In genomic region chr16:18268182-18268581, GRCm38 (mm10) we compare ENCODE assay signal across 12 mouse cellular contexts. TPM values are rescaled to one million over a fixed set of nuclear protein-coding genes. Genes with fewer than 3 reads are reported as not detected.
DNase-seq lines count a peak whose midpoint lies in the region; ATAC-seq and TF ChIP-seq lines count a peak whose summit lies in the region.
"Had no signal": no experiment of that assay in that cellular context is flagged by ENCODE, and none has a peak within 500 bp of the region (broad histone marks: within the 10 kb centered on the region; RNA-seq: fewer than 3 reads in every experiment).

No protein-coding gene starts in this region.

- H3K4me3 ChIP-seq in intestine, postnatal 0 days (ENCODE audit: low read depth, low read length): no peak overlapping the region
- no peak overlapping the region for H3K4me3 ChIP-seq in intestine, embryonic 15.5 days (replicated peaks)
- no peak overlapping the region for H3K4me3 ChIP-seq in cortical plate, adult 2 months (ENCODE audit: insufficient read depth, low read length)
- H3K4me3 ChIP-seq: embryonic facial prominence, embryonic 12.5 days; hindbrain, embryonic 15.5 days; liver, embryonic 12.5 days had no signal

- no peak overlapping the region for H3K4me2 ChIP-seq in intestine, postnatal 0 days (replicated peaks; ENCODE audit: low read depth)
- H3K4me2 ChIP-seq in intestine, embryonic 15.5 days (replicated peaks): no peak overlapping the region
- H3K4me2 ChIP-seq: embryonic facial prominence, embryonic 12.5 days; hindbrain, embryonic 15.5 days; liver, embryonic 12.5 days had no signal

- no peak for TF ChIP-seq POLR2A in cortical plate, adult 2 months (IDR thresholded peaks at IDR 0.05; ENCODE audit: extremely low read depth, insufficient read depth, low read length)

- H3K27me3 ChIP-seq in intestine, postnatal 0 days (replicated peaks; ENCODE audit: control insufficient read depth, insufficient read depth, low read length): no peaks in the 10 kb centered on the region
- H3K27me3 ChIP-seq in intestine, embryonic 15.5 days (replicated peaks): no peaks in the 10 kb centered on the region
- H3K27me3 ChIP-seq: embryonic facial prominence, embryonic 12.5 days; hindbrain, embryonic 15.5 days; liver, embryonic 12.5 days had no signal

- ATAC-seq in intestine, postnatal 0 days: no peak
- ATAC-seq in intestine, embryonic 15.5 days: no peak
- no peak for ATAC-seq in frontal cortex, adult (ENCODE audit: low TSS enrichment)
- ATAC-seq: liver, embryonic 12.5 days; midbrain, embryonic 16.5 days had no signal

- TF ChIP-seq CTCF in intestine, postnatal 0 days (IDR thresholded peaks at IDR 0.05; ENCODE audit: low read depth): peak; percentile 60
- peak; percentile 16; the same call in 1 of the 2 replicates for TF ChIP-seq CTCF in cortical plate, adult 2 months (IDR thresholded peaks at IDR 0.05; ENCODE audit: extremely low read depth, insufficient read depth, low read length)

- H3K36me3 ChIP-seq in intestine, postnatal 0 days (ENCODE audit: control insufficient read depth, insufficient read depth): peaks cover 65% of the 10 kb centered on the region
- peaks cover 40% of the 10 kb centered on the region for H3K36me3 ChIP-seq in intestine, embryonic 15.5 days

- 77% methylated on average over 5 of the region's 5 CpGs for WGBS in intestine, postnatal 0 days
- 83% methylated on average over 5 of the region's 5 CpGs for WGBS in intestine, embryonic 15.5 days

- H3K27ac ChIP-seq in intestine, postnatal 0 days (ENCODE audit: low read depth, low read length): no peak overlapping the region
- H3K27ac ChIP-seq in intestine, embryonic 15.5 days: no peak overlapping the region
- H3K27ac ChIP-seq in cortical plate, adult 2 months (ENCODE audit: insufficient read depth, low read length): no peak overlapping the region
- H3K27ac ChIP-seq: embryonic facial prominence, embryonic 12.5 days; hindbrain, embryonic 15.5 days; liver, embryonic 12.5 days had no signal

- no peaks in the 10 kb centered on the region for H3K4me1 ChIP-seq in intestine, postnatal 0 days (replicated peaks; ENCODE audit: control insufficient read depth, insufficient read depth, low read length)
- H3K4me1 ChIP-seq in intestine, embryonic 15.5 days (replicated peaks): no peaks in the 10 kb centered on the region
- H3K4me1 ChIP-seq in cortical plate, adult 2 months (ENCODE audit: control insufficient read depth, insufficient read depth, low read length): no peaks in the 10 kb centered on the region
- H3K4me1 ChIP-seq: embryonic facial prominence, embryonic 12.5 days; hindbrain, embryonic 15.5 days; liver, embryonic 12.5 days had no signal

- peak; percentile 63 for DNase-seq in 3T3-L1 (ENCODE audit: low read depth, low spot score)
- DNase-seq in A20 (ENCODE audit: low read depth, low spot score): peak; percentile 44
- no peak for DNase-seq in left cerebral cortex, adult 8-10 months (ENCODE audit: low spot score in 2 of 2)
- DNase-seq: spleen, adult 18-20 months had no signal

- no peaks in the 10 kb centered on the region for H3K9me3 ChIP-seq in intestine, postnatal 0 days (ENCODE audit: control insufficient read depth)
- no peaks in the 10 kb centered on the region for H3K9me3 ChIP-seq in intestine, embryonic 15.5 days
- H3K9me3 ChIP-seq: embryonic facial prominence, embryonic 12.5 days; hindbrain, embryonic 15.5 days; liver, embryonic 12.5 days had no signal

- H3K9ac ChIP-seq in intestine, postnatal 0 days (ENCODE audit: low read depth, low read length): no peak overlapping the region
- no peak overlapping the region for H3K9ac ChIP-seq in intestine, embryonic 15.5 days
- H3K9ac ChIP-seq: embryonic facial prominence, embryonic 12.5 days; hindbrain, embryonic 15.5 days; liver, embryonic 12.5 days had no signal

RNA-seq across cellular contexts. Expression of gene Gm49776, which starts 10.1 kb away (rescaled TPM):
- 1.2 and 1.5 TPM in 2 replicates for polyA plus RNA-seq in intestine, postnatal 0 days (2015; fragmentation: Nextera tagmentation; extraction: Ambion mirVana)
- polyA plus RNA-seq in intestine, embryonic 15.5 days (2015; fragmentation: Nextera tagmentation; extraction: Ambion mirVana): 3.3 TPM in 1 of 2 replicates, not detected in the other
- 0.36 TPM in 1 of 2 replicates, not detected in the other for polyA plus RNA-seq in cortical plate, adult 2 months (2012; rRNA removed)
- not detected for total RNA-seq in left cerebral cortex, adult 8-10 months (2022)
- polyA plus RNA-seq: liver, embryonic 12.5 days; midbrain, embryonic 16.5 days had no signal

RNA-seq across cellular contexts. Expression of gene Ranbp1, which starts 19.6 kb away (rescaled TPM):
- 229 and 231 TPM in 2 replicates for polyA plus RNA-seq in intestine, postnatal 0 days (2015; fragmentation: Nextera tagmentation; extraction: Ambion mirVana)
- polyA plus RNA-seq in intestine, embryonic 15.5 days (2015; fragmentation: Nextera tagmentation; extraction: Ambion mirVana): 535 and 668 TPM in 2 replicates
- polyA plus RNA-seq in cortical plate, adult 2 months (2012; rRNA removed): 92.3 and 95.1 TPM in 2 replicates
- total RNA-seq in left cerebral cortex, adult 8-10 months (2022): 10 to 100 TPM; 83.1 to 99.0 (median 90.9) TPM

RNA-seq across cellular contexts. Expression of gene Trmt2a, which starts 19.7 kb away (rescaled TPM):
- 26.1 and 28.7 TPM in 2 replicates for polyA plus RNA-seq in intestine, postnatal 0 days (2015; fragmentation: Nextera tagmentation; extraction: Ambion mirVana)
- 102 and 107 TPM in 2 replicates for polyA plus RNA-seq in intestine, embryonic 15.5 days (2015; fragmentation: Nextera tagmentation; extraction: Ambion mirVana)
- polyA plus RNA-seq in cortical plate, adult 2 months (2012; rRNA removed): 72.9 and 84.7 TPM in 2 replicates
- total RNA-seq in left cerebral cortex, adult 8-10 months (2022): 10 to 100 TPM; 45.5 to 57.0 (median 48.8) TPM

RNA-seq across cellular contexts. Expression of gene Dgcr8, which starts 20.9 kb away (rescaled TPM):
- polyA plus RNA-seq in intestine, postnatal 0 days (2015; fragmentation: Nextera tagmentation; extraction: Ambion mirVana): 7.1 TPM in 2 replicates
- polyA plus RNA-seq in intestine, embryonic 15.5 days (2015; fragmentation: Nextera tagmentation; extraction: Ambion mirVana): 21.4 and 24.8 TPM in 2 replicates
- 36.3 and 40.9 TPM in 2 replicates for polyA plus RNA-seq in cortical plate, adult 2 months (2012; rRNA removed)
- total RNA-seq in left cerebral cortex, adult 8-10 months (2022): 10 to 100 TPM; 35.5 to 42.7 (median 39.4) TPM

RNA-seq across cellular contexts. Expression of gene Zdhhc8, which starts 33.2 kb away (rescaled TPM):
- 4.3 and 5.0 TPM in 2 replicates for polyA plus RNA-seq in intestine, postnatal 0 days (2015; fragmentation: Nextera tagmentation; extraction: Ambion mirVana)
- polyA plus RNA-seq in intestine, embryonic 15.5 days (2015; fragmentation: Nextera tagmentation; extraction: Ambion mirVana): 11.5 and 11.6 TPM in 2 replicates
- polyA plus RNA-seq in cortical plate, adult 2 months (2012; rRNA removed): 176 and 186 TPM in 2 replicates
- 100 to 1,000 TPM; 106 to 125 (median 117) TPM for total RNA-seq in left cerebral cortex, adult 8-10 months (2022)

Comparison
In these comparisons a context has a peak if more than half of its experiments do, and no peak if none do; other contexts are left out.
1. DNase-seq: peak in 3T3-L1 (single experiment) and A20 (single experiment); none in left cerebral cortex, adult 8-10 months (0 of 2).